Mouse (Mus musculus): ENCODE results near the gene Fxyd6. TPM values are rescaled to one million over a fixed set of nuclear protein-coding genes. Genes with fewer than 3 reads are reported as not detected.

The Fxyd6 gene
- polyA plus RNA-seq, 1 experiment, result 0.85 TPM

- no peak overlapping the region for H3K27ac ChIP-seq (ENCODE audit: control insufficient read depth, insufficient read depth, low read depth, low read length, poor library complexity)
- TF ChIP-seq POLR2A (IDR thresholded peaks at IDR 0.05; ENCODE audit: borderline replicate concordance, control insufficient read depth, low read depth, low read length), result no peak
- TF ChIP-seq CTCF (IDR thresholded peaks at IDR 0.05; ENCODE audit: control insufficient read depth, insufficient read depth, low read length), result peak; percentile 50
- H3K4me3 ChIP-seq (replicated peaks; ENCODE audit: control insufficient read depth, low read depth, low read length), result no peak overlapping the region
- no peaks in the 10 kb centered on the region; the same call in 1 of the 2 replicates for H3K4me1 ChIP-seq (ENCODE audit: control insufficient read depth, insufficient read depth, low read length)
- 57% methylated on average over 5 of the region's 5 CpGs for WGBS
These were observed 43.6 kb downstream of the Fxyd6 start for GRCm38 (mm10) chr9:45413478-45414140.

- 46% methylated on average over 4 of the region's 4 CpGs for WGBS
These were observed 45.9 kb downstream of the Fxyd6 start for GRCm38 (mm10) chr9:45415912-45416311.

DNA sequence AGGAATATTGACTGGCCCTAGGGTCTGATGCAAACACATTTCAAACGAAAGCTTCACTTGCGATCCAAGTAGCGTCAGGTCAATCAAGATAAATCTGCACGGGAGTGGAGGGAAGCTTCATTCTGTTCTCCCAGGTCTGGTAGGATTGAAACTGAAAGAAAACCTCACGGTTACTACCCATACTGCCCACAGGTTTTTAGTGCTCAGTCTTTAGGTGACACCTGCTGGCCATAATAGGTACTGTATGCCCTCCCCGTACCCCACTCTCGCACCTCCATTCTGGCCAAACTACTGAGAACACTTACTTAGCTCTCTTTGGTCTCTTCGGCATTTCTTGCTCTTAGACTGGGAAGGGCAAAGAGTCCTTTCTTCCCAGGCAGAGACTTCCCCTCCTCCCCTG lies 47.3 kb downstream of the Fxyd6 start:
- 4% methylated on average over 8 of the region's 8 CpGs for WGBS
- Histone ChIP-seq H3K27ac (ENCODE audit: control insufficient read depth, insufficient read depth, low read depth, low read length, poor library complexity) (no peak overlapping the region), H3K4me3 (replicated peaks; ENCODE audit: control insufficient read depth, low read depth, low read length) (peak overlapping the region; percentile 54)

More at GRCm38 (mm10) chr9:45415912-45416311, 45.9 kb downstream of the Fxyd6 start:
- Histone ChIP-seq H3K4me1 (ENCODE audit: control insufficient read depth, insufficient read depth, low read length) (no peaks in the 10 kb centered on the region; the same call in 1 of the 2 replicates), H3K27ac (ENCODE audit: control insufficient read depth, insufficient read depth, low read depth, low read length, poor library complexity) (no peak overlapping the region), H3K4me3 (replicated peaks; ENCODE audit: control insufficient read depth, low read depth, low read length) (no peak overlapping the region)
- TF ChIP-seq POLR2A (IDR thresholded peaks at IDR 0.05; ENCODE audit: borderline replicate concordance, control insufficient read depth, low read depth, low read length), result no peak
- peak; percentile 18; the same call in 1 of the 2 replicates for TF ChIP-seq CTCF (IDR thresholded peaks at IDR 0.05; ENCODE audit: control insufficient read depth, insufficient read depth, low read length)

GRCm38 (mm10) chr9:45418252-45418651 lies 48.3 kb downstream of the Fxyd6 start:
- 73% methylated on average over 8 of the region's 8 CpGs for WGBS
- Histone ChIP-seq H3K4me1 (ENCODE audit: control insufficient read depth, insufficient read depth, low read length) (no peaks in the 10 kb centered on the region; the same call in 1 of the 2 replicates), H3K4me3 (replicated peaks; ENCODE audit: control insufficient read depth, low read depth, low read length) (no peak overlapping the region), H3K27ac (ENCODE audit: control insufficient read depth, insufficient read depth, low read depth, low read length, poor library complexity) (no peak overlapping the region)
- no peak for TF ChIP-seq POLR2A (IDR thresholded peaks at IDR 0.05; ENCODE audit: borderline replicate concordance, control insufficient read depth, low read depth, low read length)

More for the DNA sequence above, 47.3 kb downstream of the Fxyd6 start:
- H3K4me1 ChIP-seq (ENCODE audit: control insufficient read depth, insufficient read depth, low read length), result no peaks in the 10 kb centered on the region; the same call in 1 of the 2 replicates
- TF ChIP-seq CTCF (IDR thresholded peaks at IDR 0.05; ENCODE audit: control insufficient read depth, insufficient read depth, low read length), result peak; percentile 66
- no peak for TF ChIP-seq POLR2A (IDR thresholded peaks at IDR 0.05; ENCODE audit: borderline replicate concordance, control insufficient read depth, low read depth, low read length)

DNA sequence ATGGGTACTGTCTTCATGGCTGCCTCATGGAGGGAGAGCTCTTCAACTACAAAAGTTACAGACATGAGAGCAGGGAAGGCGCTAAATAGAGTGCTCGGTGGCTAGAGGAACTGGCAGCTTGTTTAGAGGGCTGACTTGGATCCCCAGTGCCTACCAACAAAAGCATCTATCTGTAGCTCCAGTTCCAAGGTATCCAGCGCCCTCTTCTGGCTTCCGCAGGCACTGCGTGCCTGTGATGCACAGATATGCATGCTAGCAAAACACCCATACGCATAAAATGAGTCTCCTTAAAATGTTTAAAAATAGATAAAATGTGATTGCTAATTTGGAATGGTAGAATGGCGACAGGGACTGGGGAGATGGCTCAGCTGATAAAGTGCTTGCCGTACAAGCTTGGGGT lies 51.2 kb downstream of the Fxyd6 start:
- H3K4me1 ChIP-seq (ENCODE audit: control insufficient read depth, insufficient read depth, low read length), result no peaks in the 10 kb centered on the region; the same call in 1 of the 2 replicates
- WGBS, result 73% methylated on average over 8 of the region's 8 CpGs
- H3K27ac ChIP-seq (ENCODE audit: control insufficient read depth, insufficient read depth, low read depth, low read length, poor library complexity), result no peak overlapping the region
- peak; percentile 53 for TF ChIP-seq CTCF (IDR thresholded peaks at IDR 0.05; ENCODE audit: control insufficient read depth, insufficient read depth, low read length)
- TF ChIP-seq POLR2A (IDR thresholded peaks at IDR 0.05; ENCODE audit: borderline replicate concordance, control insufficient read depth, low read depth, low read length), result no peak
- no peak overlapping the region for H3K4me3 ChIP-seq (replicated peaks; ENCODE audit: control insufficient read depth, low read depth, low read length)

DNA sequence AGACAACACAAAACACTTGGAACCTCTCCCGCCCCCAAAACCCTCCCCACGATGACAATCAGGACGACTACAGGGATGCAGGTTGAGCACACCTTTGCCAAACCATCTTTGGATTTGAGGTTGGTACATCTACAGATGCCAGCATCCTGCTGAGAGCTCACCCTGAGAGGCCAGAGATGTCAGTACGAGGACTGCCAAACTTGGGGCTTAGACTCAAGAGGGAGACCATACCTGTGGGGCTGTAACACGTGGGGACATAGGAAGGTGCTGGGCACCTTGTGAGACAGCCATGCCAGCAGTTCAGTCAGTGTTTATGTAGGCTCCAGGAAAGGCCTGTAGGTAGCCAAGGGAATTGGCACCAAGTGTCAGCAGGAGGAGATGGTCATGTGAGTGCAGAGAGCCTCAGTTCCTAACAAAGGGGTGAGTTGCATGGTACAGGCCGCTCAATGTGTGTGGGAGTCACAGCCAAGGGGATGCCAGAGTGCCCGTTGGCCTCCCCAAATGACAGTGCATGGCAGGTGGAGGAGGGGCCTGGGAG lies 52.8 kb downstream of the Fxyd6 start:
- no peak for TF ChIP-seq POLR2A (IDR thresholded peaks at IDR 0.05; ENCODE audit: borderline replicate concordance, control insufficient read depth, low read depth, low read length)
- TF ChIP-seq CTCF (IDR thresholded peaks at IDR 0.05; ENCODE audit: control insufficient read depth, insufficient read depth, low read length), result no peak
- 80% methylated on average over 7 of the region's 7 CpGs for WGBS

DNA sequence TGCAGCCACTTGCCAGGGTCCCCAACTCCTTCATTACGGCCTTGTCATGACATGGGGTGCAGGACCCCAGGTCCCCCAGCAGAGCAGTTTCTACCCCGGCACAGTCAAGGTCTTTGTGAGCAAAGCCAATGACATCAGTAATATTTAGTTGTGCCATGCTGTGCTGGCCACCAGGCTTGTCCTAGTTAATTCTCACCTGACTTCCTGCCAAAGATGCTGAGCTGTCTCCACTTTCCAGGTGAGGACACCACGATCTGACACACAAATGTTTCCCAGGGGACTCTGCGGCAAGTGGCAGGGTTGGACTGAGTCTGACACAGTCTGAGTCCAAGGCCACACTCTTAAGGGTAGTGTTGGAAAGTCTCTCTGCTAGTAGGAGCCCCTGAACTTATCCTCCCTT lies 56.5 kb downstream of the Fxyd6 start, which contains the start of gene Dscaml1:
Gene Dscaml1, plus strand, starts transcription at position 173 of the 400 bp plus-strand sequence.
- 84% methylated on average over 4 of the region's 4 CpGs for WGBS
- Histone ChIP-seq H3K4me1 (ENCODE audit: control insufficient read depth, insufficient read depth, low read length) (no peaks in the 10 kb centered on the region), H3K27ac (ENCODE audit: control insufficient read depth, insufficient read depth, low read depth, low read length, poor library complexity) (no peak within 1 kb of the TSS), H3K4me3 (replicated peaks; ENCODE audit: control insufficient read depth, low read depth, low read length) (no peak within 1 kb of the TSS)
- no peak for TF ChIP-seq CTCF (IDR thresholded peaks at IDR 0.05; ENCODE audit: control insufficient read depth, insufficient read depth, low read length)
- no peak for TF ChIP-seq POLR2A (IDR thresholded peaks at IDR 0.05; ENCODE audit: borderline replicate concordance, control insufficient read depth, low read depth, low read length)

More for the DNA sequence above, 52.8 kb downstream of the Fxyd6 start:
- no peaks in the 10 kb centered on the region for H3K4me1 ChIP-seq (ENCODE audit: control insufficient read depth, insufficient read depth, low read length)
- H3K27ac ChIP-seq (ENCODE audit: control insufficient read depth, insufficient read depth, low read depth, low read length, poor library complexity), result no peak overlapping the region
- H3K4me3 ChIP-seq (replicated peaks; ENCODE audit: control insufficient read depth, low read depth, low read length), result no peak overlapping the region

GRCm38 (mm10) chr9:45429392-45429791 lies 59.4 kb downstream of the Fxyd6 start:
- 18% methylated on average over 5 of the region's 5 CpGs for WGBS
- Histone ChIP-seq H3K4me3 (replicated peaks; ENCODE audit: control insufficient read depth, low read depth, low read length) (no peak overlapping the region), H3K27ac (ENCODE audit: control insufficient read depth, insufficient read depth, low read depth, low read length, poor library complexity) (no peak overlapping the region), H3K4me1 (ENCODE audit: control insufficient read depth, insufficient read depth, low read length) (no peaks in the 10 kb centered on the region)
- TF ChIP-seq CTCF (IDR thresholded peaks at IDR 0.05; ENCODE audit: control insufficient read depth, insufficient read depth, low read length) (no peak), POLR2A (IDR thresholded peaks at IDR 0.05; ENCODE audit: borderline replicate concordance, control insufficient read depth, low read depth, low read length) (no peak)

Data from bone marrow, adult 2 months (tissue).